8 mouse cellular contexts compared by ENCODE assay signal in genomic region chr17:36836874-36837647, GRCm38 (mm10). TPM values are rescaled to one million over a fixed set of nuclear protein-coding genes. Genes with fewer than 3 reads are reported as not detected.
DNase-seq lines count a peak whose midpoint lies in the region; ATAC-seq and TF ChIP-seq lines count a peak whose summit lies in the region.

Trim26 (plus strand) TSS chr17:36837134.

- H3K4me1 ChIP-seq in hindbrain, postnatal 0 days (ENCODE audit: insufficient read depth, low read length): peaks cover 12% of the 10 kb centered on the region

- H3K27ac ChIP-seq in gastrocnemius, adult 2 months: peak within 1 kb of the TSS; percentile 93
- peak within 1 kb of the TSS; percentile 91 for H3K27ac ChIP-seq in hindbrain, postnatal 0 days
- peak within 1 kb of the TSS; percentile 88 for H3K27ac ChIP-seq in left cerebral cortex, adult 2 months

- H3K27me3 ChIP-seq in hindbrain, postnatal 0 days (ENCODE audit: insufficient read depth, low read length): no peaks in the 10 kb centered on the region

- H3K9ac ChIP-seq in hindbrain, postnatal 0 days (replicated peaks; ENCODE audit: low read length): peak within 1 kb of the TSS; percentile 91

- WGBS in hindbrain, postnatal 0 days: under 1% methylated on average over 56 of the region's 58 CpGs

- peak within 1 kb of the TSS; percentile 84 for H3K4me3 ChIP-seq in gastrocnemius, adult 2 months
- peak within 1 kb of the TSS; percentile 87 for H3K4me3 ChIP-seq in hindbrain, postnatal 0 days (ENCODE audit: low read length)
- H3K4me3 ChIP-seq in left cerebral cortex, adult 2 months: peak within 1 kb of the TSS; percentile 84

- H3K36me3 ChIP-seq in hindbrain, postnatal 0 days (ENCODE audit: insufficient read depth, low read length): no peaks in the 10 kb centered on the region

- ATAC-seq in common myeloid progenitor, adult 5-6 weeks (replicated peaks; ENCODE audit: low read depth, poor library complexity, severe bottlenecking): peak; percentile 95
- ATAC-seq in hindbrain, postnatal 0 days: peak; percentile 99
- peak; percentile 95 for ATAC-seq in megakaryocyte, adult 5-6 weeks (ENCODE audit: poor library complexity, severe bottlenecking)

- no peak for TF ChIP-seq CTCF in gastrocnemius, adult 2 months (IDR thresholded peaks at IDR 0.05)
- no peak for TF ChIP-seq CTCF in hindbrain, postnatal 0 days (IDR thresholded peaks at IDR 0.05; ENCODE audit: low read depth)
- TF ChIP-seq CTCF in left cerebral cortex, adult 2 months (IDR thresholded peaks at IDR 0.05): no peak; the same call in 1 of the 2 replicates

- intact Hi-C loops in gastrocnemius, adult 2 months (cut with DNase I): loop anchor here (5.0 kb wide), 1 partner anchor 115 kb away; the partner anchor contains the start of gene Ppp1r11
- intact Hi-C loops in left cerebral cortex, adult 2 months (cut with DNase I): loop anchor here (2.0 to 5.0 kb wide), 2 partner anchors 120 to 210 kb away; partner anchors contain the start of genes Znrd1 and Znrd1as

- peak; percentile 98 for DNase-seq in ZHBTc4 (ENCODE audit: low read depth, low spot score)
- DNase-seq in gastrocnemius, adult 2 months: peak; percentile 98
- peak; percentile 98 for DNase-seq in hindbrain, postnatal 0 days (ENCODE audit: low spot score)
- DNase-seq in left cerebral cortex, adult 2 months (ENCODE audit: extremely low spot score in 1 of 2, low spot score in 2 of 2): peak; percentile 96
- DNase-seq in right cerebral cortex, adult 2 months (ENCODE audit: low spot score in 2 of 2): peak; percentile 97 to 98
- DNase-seq in urinary bladder, postnatal 14 days (ENCODE audit: low spot score): peak; percentile 97

- peak within 1 kb of the TSS; percentile 64 for H3K4me2 ChIP-seq in hindbrain, postnatal 0 days (ENCODE audit: low read depth, low read length)

- H3K9me3 ChIP-seq in hindbrain, postnatal 0 days (ENCODE audit: low read length): no peaks in the 10 kb centered on the region

RNA-seq across cellular contexts. Expression of gene Trim26, which starts in this region (rescaled TPM):
- total RNA-seq in common myeloid progenitor, adult 5-6 weeks (2017): 10.8 and 18.0 TPM in 2 replicates
- total RNA-seq in gastrocnemius, adult 2 months (2021): 10 to 100 TPM; 18.9 to 23.5 TPM
- 21.6 and 27.9 TPM in 2 replicates for total RNA-seq in hindbrain, postnatal 0 days (2014; rRNA removed)
- polyA plus RNA-seq in hindbrain, postnatal 0 days (2015; fragmentation: Nextera tagmentation; extraction: Ambion mirVana): 46.7 and 50.6 TPM in 2 replicates
- total RNA-seq in left cerebral cortex, adult 2 months (2021): 10 to 100 TPM; 18.6 to 22.7 TPM
- 27.4 and 29.0 TPM in 2 replicates for total RNA-seq in megakaryocyte, adult 5-6 weeks (2015)
- total RNA-seq in megakaryocyte, adult 5-6 weeks (2017): 19.6 and 24.9 TPM in 2 replicates

Comparison
In these comparisons a context has a peak if more than half of its experiments do, and no peak if none do; other contexts are left out.
1. Peak in every context shown above with its lines: DNase-seq, ATAC-seq, H3K4me3 ChIP-seq and H3K27ac ChIP-seq.